Mouse (Mus musculus) brain, embryonic 14.5 days (tissue): ENCODE results near the gene Mccc2. TPM values are rescaled to one million over a fixed set of nuclear protein-coding genes. Genes with fewer than 3 reads are reported as not detected.

Source experiments
- DNase-seq: peaks from one replicate; pipeline ENCODE4 v3.0.0-alpha.2; 2011; ENCODE audit warnings: low read depth
- CTCF ChIP-seq: fragments of 200-500 bp; IDR thresholded peaks from 2 replicates; pipeline ENCODE4 v1.5.1; 2012; ENCODE audit warnings: inconsistent platforms, mild to moderate bottlenecking, moderate library complexity, borderline replicate concordance; ENCODE audit not compliant: insufficient read depth, insufficient read length; ENCODE audit errors: extremely low read depth
- POLR2A ChIP-seq: fragments of 200-500 bp; IDR thresholded peaks from 2 replicates; pipeline ENCODE4 v1.6.1; 2012; ENCODE audit warnings: mild to moderate bottlenecking, inconsistent platforms, borderline replicate concordance; ENCODE audit not compliant: poor library complexity, insufficient read depth, insufficient read length, severe bottlenecking; ENCODE audit errors: extremely low read depth
- polyA plus RNA-seq: library from polyadenylated mRNA; depleted of rRNA; stranded (reverse); fragments of >200 nt; gene quantifications from 2 replicates; pipeline ENCODE4 v1.2.3, GENCODE M21; 2012; rRNA removed

Mccc2 gene
- polyA plus RNA-seq, 1 experiment = 15.2 TPM

DNA sequence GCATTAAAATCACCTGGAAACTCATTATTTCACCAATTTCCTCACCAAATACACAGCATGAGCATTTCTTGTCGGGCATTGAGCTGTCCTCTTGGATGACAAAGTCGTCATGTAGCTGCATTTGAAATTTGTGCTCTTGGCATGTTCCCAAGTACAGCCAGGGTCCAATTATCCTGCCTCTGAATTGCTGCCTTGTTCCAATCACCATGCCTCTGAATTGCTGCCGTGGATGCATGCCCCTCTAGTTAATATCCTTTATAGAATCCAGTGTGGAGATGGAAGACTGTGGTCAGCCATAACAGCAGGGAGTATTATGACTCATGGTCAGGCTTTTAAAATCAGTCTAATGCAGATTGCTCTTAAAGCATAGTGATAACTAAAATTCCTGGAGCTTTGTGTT lies 77.7 kb downstream of the Mccc2 start:
- TF ChIP-seq POLR2A (no peak), CTCF (no peak)
- DNase-seq = peak; percentile 93

DNA sequence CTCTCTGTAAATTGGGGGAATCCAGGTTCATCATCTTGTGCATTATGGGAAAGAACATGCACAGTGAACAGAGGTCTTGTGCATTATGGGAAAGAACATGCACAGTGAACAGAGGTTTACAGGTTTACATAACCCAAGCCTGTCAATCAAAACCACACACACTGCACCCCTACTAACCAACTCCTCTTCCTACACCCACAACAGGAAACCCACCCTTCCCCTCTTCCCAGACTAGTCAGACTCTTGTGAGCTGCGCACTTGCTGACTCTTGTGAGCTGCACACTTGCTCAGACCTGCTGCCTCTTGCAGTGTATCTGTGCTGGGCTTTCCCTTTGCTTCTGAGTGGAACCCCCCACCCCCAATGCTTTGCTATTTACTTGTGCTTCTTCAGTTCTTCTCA lies 83.0 kb downstream of the Mccc2 start:
- TF ChIP-seq POLR2A = no peak
- TF ChIP-seq CTCF = no peak
- no peak for DNase-seq

- no peak for DNase-seq
- no peak for TF ChIP-seq CTCF
- no peak for TF ChIP-seq POLR2A
Measured at GRCm38 (mm10) chr13:99931502-99931901, 83.9 kb downstream of the Mccc2 start.

DNA sequence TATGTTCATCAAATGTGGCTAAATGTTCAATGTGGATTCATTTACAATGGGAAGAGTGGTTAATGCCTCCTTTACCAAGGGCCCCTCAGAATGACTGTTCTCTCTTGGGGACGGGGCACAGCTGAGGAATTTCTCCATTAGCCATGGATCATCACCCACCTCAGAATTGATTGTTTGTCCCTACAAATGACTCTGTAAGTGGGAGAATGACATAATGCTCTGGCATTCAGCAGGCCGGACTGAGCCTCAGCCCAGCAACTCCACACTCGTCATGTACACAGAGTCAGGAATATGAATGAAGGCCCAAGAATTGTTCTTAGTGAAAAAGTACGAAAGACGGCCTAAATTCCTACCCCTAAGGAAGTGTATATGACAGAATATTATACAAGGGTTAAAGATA lies 89.2 kb downstream of the Mccc2 start:
- peak; percentile 43 for DNase-seq
- TF ChIP-seq CTCF = no peak
- no peak for TF ChIP-seq POLR2A

DNA sequence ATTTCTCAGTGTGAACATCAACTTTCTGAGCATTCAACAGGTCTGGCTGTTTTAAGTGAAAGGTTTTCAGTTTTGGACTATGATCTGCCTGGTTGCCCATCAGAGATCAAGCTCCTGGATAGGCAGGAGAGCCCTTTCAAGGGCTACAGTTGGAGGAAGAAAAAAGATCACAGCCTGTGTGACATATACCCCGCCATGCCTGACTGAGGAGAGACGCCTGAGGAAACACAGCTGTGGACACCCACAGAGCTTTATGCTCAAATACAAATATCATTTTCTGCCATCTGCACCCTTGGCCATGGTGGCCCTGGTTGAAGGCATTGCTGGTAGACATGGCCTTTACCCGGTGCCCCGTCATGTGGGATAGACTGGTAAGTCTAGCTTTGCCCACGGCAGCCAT lies 99.8 kb downstream of the Mccc2 start:
- TF ChIP-seq POLR2A = no peak
- TF ChIP-seq CTCF = no peak
- no peak for DNase-seq

DNA sequence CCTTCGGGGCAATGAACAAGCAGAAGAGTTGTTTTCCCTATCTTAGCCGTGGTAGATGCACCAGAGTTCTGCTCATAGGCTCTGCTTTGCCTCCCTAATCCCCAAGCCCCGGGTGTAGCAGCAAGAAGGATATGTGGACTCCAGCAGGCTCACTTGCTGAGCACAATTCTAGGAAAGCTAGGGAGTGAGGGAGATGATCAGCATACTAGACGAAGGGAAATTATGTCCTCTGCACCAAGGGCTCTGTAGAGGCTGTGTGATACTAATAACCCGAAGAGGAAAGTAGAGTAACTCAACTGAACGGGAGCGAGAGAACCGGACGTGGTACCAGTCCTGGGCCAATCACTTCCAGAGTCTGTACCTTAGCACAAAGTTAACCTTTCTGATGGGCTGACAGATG lies 114.5 kb downstream of the Mccc2 start, which contains the start of gene Cartpt:
Gene Cartpt (minus strand): TSS at position 127 of the 400 bp plus-strand sequence.
- peak; percentile 21 for DNase-seq
- TF ChIP-seq CTCF (no peak), POLR2A (no peak)

GRCm38 (mm10) chr13:99900557-99900892 lies 114.9 kb downstream of the Mccc2 start:
- no peak for TF ChIP-seq POLR2A
- TF ChIP-seq CTCF = no peak

GRCm38 (mm10) chr13:99899670-99900556 lies 115.5 kb downstream of the Mccc2 start:
- no peak for TF ChIP-seq CTCF
- no peak for TF ChIP-seq POLR2A
- peak; percentile 25 for DNase-seq

More at GRCm38 (mm10) chr13:99900557-99900892, 114.9 kb downstream of the Mccc2 start:
- peak; percentile 62 for DNase-seq

GRCm38 (mm10) chr13:99898816-99899215 lies 116.6 kb downstream of the Mccc2 start:
- no peak for DNase-seq
- TF ChIP-seq POLR2A (no peak), CTCF (no peak)

Other genes with a start within 250 kb of the Mccc2 start
- 4.7 and 7.6 TPM in 2 replicates for gene Cartpt, start 114.5 kb downstream of the Mccc2 start, polyA plus RNA-seq
- gene Bdp1, start 88.4 kb upstream of the Mccc2 start, polyA plus RNA-seq = 11.1 and 14.8 TPM in 2 replicates
- 188 and 199 TPM in 2 replicates for gene Serf1, start 92.4 kb upstream of the Mccc2 start, polyA plus RNA-seq
- 63.9 and 69.3 TPM in 2 replicates for gene Smn1, start 109.2 kb upstream of the Mccc2 start, polyA plus RNA-seq
- gene Naip2, start 186.5 kb upstream of the Mccc2 start, polyA plus RNA-seq = 0.13 and 0.19 TPM in 2 replicates
- 0.24 and 0.33 TPM in 2 replicates for gene Naip5, start 230.7 kb upstream of the Mccc2 start, polyA plus RNA-seq